Mouse (Mus musculus): ENCODE measurements around the gene Swsap1. TPM values are rescaled to one million over a fixed set of nuclear protein-coding genes. Genes with fewer than 3 reads are reported as not detected.
A peak's percentile ranks its signal among the peaks of the same experiment; 100 is the strongest.

Gene Swsap1
- total and polyA plus RNA-seq, 2 experiments, result 4.7 to 5.3 TPM

GRCm38 (mm10) chr9:21932006-21932405, 23.5 kb upstream of the Swsap1 start:
- WGBS, result 87% methylated on average over 2 of the region's 2 CpGs
- Histone ChIP-seq H3K4me3 (ENCODE audit: insufficient read depth, low read depth, low read length) (no peak overlapping the region), H3K36me3 (ENCODE audit: control insufficient read depth, insufficient read depth, low read length) (no peaks in the 10 kb centered on the region), H3K4me1 (ENCODE audit: control insufficient read depth, insufficient read depth, low read length) (0 out of 2 replicates have a peak, but pooled peaks cover 1% of the 10 kb centered on the region), H3K27ac (replicated peaks; ENCODE audit: insufficient read depth, low read depth, low read length) (no peak overlapping the region), H3K27me3 (ENCODE audit: control insufficient read depth, insufficient read depth, low read length) (no peaks in the 10 kb centered on the region), H3K9ac (ENCODE audit: low read depth, low read length) (no peak overlapping the region), H3K79me2 (ENCODE audit: control insufficient read depth, insufficient read depth, low read length) (no peaks in the 10 kb centered on the region)
- no peak for DNase-seq (ENCODE audit: extremely low read depth, low read depth, low spot score)
- TF ChIP-seq POLR2A (IDR thresholded peaks at IDR 0.05; ENCODE audit: extremely low read depth, insufficient read depth, low read length) (no peak), CTCF (IDR thresholded peaks at IDR 0.05; ENCODE audit: low read depth, low read length) (no peak)

- H3K36me3 ChIP-seq (ENCODE audit: control insufficient read depth, insufficient read depth, low read length), result no peaks in the 10 kb centered on the region
- no peak overlapping the region for H3K9ac ChIP-seq (ENCODE audit: low read depth, low read length)
- no peak overlapping the region for H3K4me3 ChIP-seq (ENCODE audit: insufficient read depth, low read depth, low read length)
- H3K4me1 ChIP-seq (ENCODE audit: control insufficient read depth, insufficient read depth, low read length), result 0 out of 2 replicates have a peak, but pooled peaks cover 1% of the 10 kb centered on the region
- DNase-seq (ENCODE audit: extremely low read depth, low read depth, low spot score), result no peak
- no peaks in the 10 kb centered on the region for H3K79me2 ChIP-seq (ENCODE audit: control insufficient read depth, insufficient read depth, low read length)
- H3K27ac ChIP-seq (replicated peaks; ENCODE audit: insufficient read depth, low read depth, low read length), result no peak overlapping the region
- WGBS, result 89% methylated on average over 12 of the region's 12 CpGs
- TF ChIP-seq CTCF (IDR thresholded peaks at IDR 0.05; ENCODE audit: low read depth, low read length) (no peak), POLR2A (IDR thresholded peaks at IDR 0.05; ENCODE audit: extremely low read depth, insufficient read depth, low read length) (no peak)
- no peaks in the 10 kb centered on the region for H3K27me3 ChIP-seq (ENCODE audit: control insufficient read depth, insufficient read depth, low read length)
Measured at GRCm38 (mm10) chr9:21932445-21933137, 23.0 kb upstream of the Swsap1 start.

- Histone ChIP-seq H3K36me3 (ENCODE audit: control insufficient read depth, insufficient read depth, low read length) (no peaks in the 10 kb centered on the region), H3K79me2 (ENCODE audit: control insufficient read depth, insufficient read depth, low read length) (no peaks in the 10 kb centered on the region), H3K4me1 (ENCODE audit: control insufficient read depth, insufficient read depth, low read length) (no peaks in the 10 kb centered on the region), H3K27me3 (ENCODE audit: control insufficient read depth, insufficient read depth, low read length) (no peaks in the 10 kb centered on the region), H3K9ac (ENCODE audit: low read depth, low read length) (no peak overlapping the region), H3K4me3 (ENCODE audit: insufficient read depth, low read depth, low read length) (no peak overlapping the region), H3K27ac (replicated peaks; ENCODE audit: insufficient read depth, low read depth, low read length) (no peak overlapping the region)
- WGBS, result 97% methylated on average over 12 of the region's 12 CpGs
- DNase-seq (ENCODE audit: extremely low read depth, low read depth, low spot score), result no peak
- TF ChIP-seq POLR2A (IDR thresholded peaks at IDR 0.05; ENCODE audit: extremely low read depth, insufficient read depth, low read length), result no peak
- TF ChIP-seq CTCF (IDR thresholded peaks at IDR 0.05; ENCODE audit: low read depth, low read length), result no peak
Measured at GRCm38 (mm10) chr9:21934021-21934420, 21.5 kb upstream of the Swsap1 start.

- DNase-seq (ENCODE audit: extremely low read depth, low read depth, low spot score), result no peak
- 96% methylated on average over 7 of the region's 7 CpGs for WGBS
- no peaks in the 10 kb centered on the region for H3K36me3 ChIP-seq (ENCODE audit: control insufficient read depth, insufficient read depth, low read length)
- H3K79me2 ChIP-seq (ENCODE audit: control insufficient read depth, insufficient read depth, low read length), result no peaks in the 10 kb centered on the region
- no peaks in the 10 kb centered on the region for H3K27me3 ChIP-seq (ENCODE audit: control insufficient read depth, insufficient read depth, low read length)
- TF ChIP-seq POLR2A (IDR thresholded peaks at IDR 0.05; ENCODE audit: extremely low read depth, insufficient read depth, low read length), result no peak
- TF ChIP-seq CTCF (IDR thresholded peaks at IDR 0.05; ENCODE audit: low read depth, low read length), result no peak
- no peak overlapping the region for H3K27ac ChIP-seq (replicated peaks; ENCODE audit: insufficient read depth, low read depth, low read length)
- no peaks in the 10 kb centered on the region for H3K4me1 ChIP-seq (ENCODE audit: control insufficient read depth, insufficient read depth, low read length)
- H3K4me3 ChIP-seq (ENCODE audit: insufficient read depth, low read depth, low read length), result no peak overlapping the region
- H3K9ac ChIP-seq (ENCODE audit: low read depth, low read length), result no peak overlapping the region
Measured at GRCm38 (mm10) chr9:21935466-21936131, 20.0 kb upstream of the Swsap1 start.

GRCm38 (mm10) chr9:21936692-21937570, 18.6 kb upstream of the Swsap1 start, which contains the start of gene Plppr2:
TSS of gene Plppr2 (plus strand) at chr9:21937033.
- peak; percentile 20; the same call in 1 of the 2 replicates for TF ChIP-seq POLR2A (IDR thresholded peaks at IDR 0.05; ENCODE audit: extremely low read depth, insufficient read depth, low read length)
- TF ChIP-seq CTCF (IDR thresholded peaks at IDR 0.05; ENCODE audit: low read depth, low read length), result no peak
- H3K4me3 ChIP-seq (ENCODE audit: insufficient read depth, low read depth, low read length), result peak within 1 kb of the TSS; percentile 59
- peak; percentile 84 for DNase-seq (ENCODE audit: extremely low read depth, low read depth, low spot score)
- no peaks in the 10 kb centered on the region for H3K4me1 ChIP-seq (ENCODE audit: control insufficient read depth, insufficient read depth, low read length)
- no peaks in the 10 kb centered on the region for H3K79me2 ChIP-seq (ENCODE audit: control insufficient read depth, insufficient read depth, low read length)
- WGBS, result 5% methylated on average over 43 of the region's 43 CpGs
- H3K36me3 ChIP-seq (ENCODE audit: control insufficient read depth, insufficient read depth, low read length), result no peaks in the 10 kb centered on the region
- H3K9ac ChIP-seq (ENCODE audit: low read depth, low read length), result peak within 1 kb of the TSS; percentile 58
- H3K27ac ChIP-seq (replicated peaks; ENCODE audit: insufficient read depth, low read depth, low read length), result no peak within 1 kb of the TSS
- no peaks in the 10 kb centered on the region for H3K27me3 ChIP-seq (ENCODE audit: control insufficient read depth, insufficient read depth, low read length)

Data from liver, adult 2 months (tissue).